Mouse (Mus musculus) lung, postnatal 14 days (tissue): ENCODE results near the gene Ccpg1.

Experiments used
- DNase-seq: peaks from one replicate; pipeline ENCODE4 v3.0.0; 2021

Ccpg1 gene

GRCm38 (mm10) chr9:72985250-72986220 is at the start of gene Ccpg1, which contains the start of gene Ccpg1os:
Gene Ccpg1 (plus strand): TSS chr9:72985429.
Gene Ccpg1os (minus strand): TSS chr9:72985382.
- peak; percentile 95 for DNase-seq

- peak; percentile 18 for DNase-seq
These were observed 48.9 kb upstream of the Ccpg1 start for GRCm38 (mm10) chr9:72936301-72936700.

- DNase-seq, result no peak
These were observed 41.8 kb upstream of the Ccpg1 start for GRCm38 (mm10) chr9:72943424-72943823.

GRCm38 (mm10) chr9:72944286-72944685 is 40.9 kb upstream of the Ccpg1 start:
- no peak for DNase-seq

DNA sequence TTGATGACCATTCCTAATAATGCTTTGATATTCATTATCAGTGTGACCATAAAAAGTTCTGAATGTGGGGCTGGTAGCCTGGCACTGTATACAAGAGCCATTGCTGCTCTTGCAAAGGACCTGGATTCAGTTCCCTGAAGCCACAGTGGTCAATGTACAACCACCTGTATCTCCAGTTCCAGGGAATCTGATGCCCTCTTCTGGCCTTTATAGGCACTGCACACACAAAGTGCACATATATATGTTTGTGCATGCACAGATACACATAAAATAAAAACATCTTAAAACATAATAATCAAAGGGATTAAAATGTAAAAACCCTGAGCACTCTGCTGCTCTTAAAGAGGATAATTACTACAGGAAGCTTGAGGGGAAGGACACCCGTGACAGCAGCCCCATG is 38.2 kb upstream of the Ccpg1 start:
- DNase-seq, result no peak

- DNase-seq, result no peak
These were observed 35.7 kb upstream of the Ccpg1 start for GRCm38 (mm10) chr9:72949572-72949971.

GRCm38 (mm10) chr9:72954746-72955145 is 30.5 kb upstream of the Ccpg1 start:
- peak; percentile 31 for DNase-seq

DNA sequence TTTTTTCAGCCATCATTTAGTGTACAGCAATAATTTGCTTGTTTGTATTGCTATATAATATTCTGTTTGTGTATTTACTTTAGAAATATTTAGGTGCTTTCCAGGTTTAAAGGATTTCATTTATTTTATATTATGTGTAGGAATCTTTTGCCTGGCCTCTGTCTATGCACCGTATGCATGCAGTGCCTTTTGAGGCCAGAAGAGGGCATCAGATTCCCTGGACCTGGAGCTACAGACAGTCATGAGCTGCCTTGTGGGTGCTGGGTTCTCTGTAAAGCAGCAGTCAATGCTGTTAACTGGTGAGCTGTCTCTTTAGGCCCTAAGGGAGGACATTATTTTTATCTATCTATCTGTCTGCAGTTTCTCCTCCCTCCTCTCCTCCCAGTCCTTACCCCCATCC is 29.7 kb upstream of the Ccpg1 start:
- peak; percentile 61 for DNase-seq

- peak; percentile 80 for DNase-seq
These were observed 26.4 kb upstream of the Ccpg1 start, which contains the start of the genes Dyx1c1 and Gm44503 for GRCm38 (mm10) chr9:72958521-72959450. Gene Dyx1c1 (plus strand): TSS chr9:72958785. Gene Gm44503 (plus strand): TSS chr9:72958852.

DNA sequence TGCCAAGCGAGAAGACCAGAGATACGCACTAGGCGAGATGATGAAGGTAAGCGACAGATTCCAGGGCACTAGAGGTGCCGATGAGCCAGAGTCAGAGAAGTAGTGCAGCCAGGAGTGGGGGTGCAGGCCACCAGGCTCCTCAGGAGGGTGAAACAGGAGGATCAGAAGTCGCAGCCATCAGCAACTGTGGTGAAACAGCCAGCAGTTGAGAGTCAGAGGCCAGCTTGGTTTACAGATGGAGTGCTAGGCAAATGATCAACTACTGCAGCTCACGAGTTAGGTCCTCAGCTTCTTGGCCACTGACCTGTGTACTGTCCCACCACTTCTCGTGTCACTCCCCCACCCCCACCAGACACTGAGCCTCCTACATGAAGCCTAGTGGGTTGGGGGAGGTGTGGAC is 23.9 kb upstream of the Ccpg1 start:
- DNase-seq, result no peak

DNA sequence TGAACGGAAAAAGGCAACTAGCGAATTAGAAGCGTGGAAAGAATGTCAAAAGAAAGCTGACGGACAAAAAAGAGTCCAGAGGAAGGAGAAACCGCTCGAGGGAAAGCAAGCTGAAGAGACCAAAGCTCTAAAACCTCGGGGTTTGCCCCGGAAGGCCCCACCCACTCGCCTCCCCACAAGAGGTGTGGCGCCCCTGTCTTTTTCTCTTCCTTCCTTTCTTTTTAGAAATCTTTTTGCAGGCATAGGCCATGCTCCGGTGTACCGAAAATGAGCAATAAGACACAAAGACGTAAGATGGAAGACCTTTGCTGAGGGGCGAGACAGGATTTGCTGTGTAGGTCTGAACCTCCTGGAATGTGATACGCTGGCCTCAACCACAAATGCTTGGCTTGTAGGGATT is 23.3 kb upstream of the Ccpg1 start:
- DNase-seq, result no peak

DNA sequence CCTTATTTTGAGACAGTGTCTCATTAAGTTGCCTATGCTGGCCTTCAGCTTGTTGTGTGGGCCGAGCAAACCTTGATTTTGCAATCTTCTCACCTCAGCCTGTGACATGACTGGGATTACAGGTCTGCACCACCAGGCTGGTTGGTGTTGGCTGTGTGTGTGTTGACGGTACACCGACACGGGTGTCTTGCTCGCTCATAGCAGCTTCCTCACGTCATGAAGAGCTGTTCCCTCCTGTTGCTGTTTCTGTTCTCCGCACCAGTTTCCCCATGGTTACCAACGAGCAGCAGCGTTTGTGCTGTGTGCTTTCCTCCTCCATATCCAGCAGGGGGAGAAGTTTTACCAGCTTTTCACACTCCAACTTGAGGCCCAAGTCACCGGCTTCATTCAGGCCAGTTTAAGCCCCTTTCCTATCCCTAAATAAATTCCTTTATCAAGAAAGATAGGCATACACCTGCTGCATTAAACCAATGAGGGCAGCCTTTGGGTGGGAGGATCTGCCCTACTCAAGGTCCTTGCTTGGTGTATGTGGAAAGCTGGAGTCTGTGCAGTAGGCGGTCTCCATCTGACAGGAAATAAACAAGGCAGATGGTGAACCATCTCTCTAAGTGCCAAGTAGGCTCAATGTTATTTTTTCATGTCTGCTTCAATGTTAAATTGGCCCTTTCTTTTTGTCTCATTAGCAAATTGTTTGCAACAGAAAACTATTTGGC is 16.7 kb upstream of the Ccpg1 start:
- DNase-seq, result peak; percentile 54

DNA sequence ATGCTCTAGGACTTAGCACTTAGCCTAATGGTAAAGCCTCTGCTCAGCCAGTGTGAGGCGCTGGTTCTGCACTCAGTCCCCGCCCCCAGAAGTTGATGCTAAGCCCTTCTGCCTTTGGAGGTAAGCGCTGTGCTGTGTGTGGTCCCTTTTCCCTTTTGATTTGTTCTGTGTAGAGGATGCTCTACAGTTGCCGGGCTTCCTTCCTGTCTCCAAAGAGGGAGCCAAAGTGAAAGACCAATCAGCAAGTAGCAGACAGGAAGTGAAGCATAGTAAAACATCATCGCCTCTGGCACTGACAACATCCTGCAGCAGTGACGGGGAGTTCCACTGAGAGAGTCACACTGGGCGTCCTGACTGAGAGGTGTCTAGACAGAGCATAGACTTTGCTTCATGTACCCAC is 15.4 kb upstream of the Ccpg1 start:
- DNase-seq, result peak; percentile 20

DNA sequence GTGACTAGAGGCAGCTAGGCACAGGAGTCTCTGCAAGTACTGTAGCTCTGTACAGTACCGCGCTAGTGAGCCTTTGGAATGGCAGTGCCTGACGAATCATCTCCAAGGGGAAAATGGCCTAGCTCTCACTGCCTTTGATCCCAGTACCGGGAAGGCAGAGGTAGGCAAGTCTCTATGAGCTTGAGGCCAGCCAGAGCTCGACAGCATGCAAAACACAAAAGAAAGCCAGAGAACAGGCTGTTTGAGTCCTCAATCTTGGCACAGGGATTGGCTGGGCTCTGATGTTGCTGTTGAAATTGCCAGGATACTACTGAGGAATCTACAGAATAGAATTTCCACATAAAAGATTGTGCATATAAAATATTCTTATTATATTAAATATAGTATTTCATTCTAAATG is 12.8 kb upstream of the Ccpg1 start:
- DNase-seq, result no peak

DNA sequence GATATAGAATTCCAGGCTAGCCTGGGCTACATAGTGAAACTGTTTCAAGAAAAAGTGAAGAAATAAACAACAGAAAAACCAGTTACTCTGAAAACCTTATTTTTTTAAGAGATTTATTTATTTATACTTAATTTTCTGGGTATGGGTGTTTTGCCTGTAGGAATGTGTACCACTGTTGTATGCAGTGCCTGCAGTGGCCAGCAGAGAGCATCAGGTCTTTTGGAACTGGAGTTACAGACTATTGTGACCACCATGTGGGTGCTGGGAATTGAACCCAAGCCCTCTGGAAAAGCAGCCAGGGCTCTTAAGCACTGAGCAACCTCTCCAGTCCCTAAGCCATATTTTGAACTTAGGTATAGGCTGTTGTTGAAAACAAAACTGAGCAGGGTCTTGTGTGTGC is 12.2 kb upstream of the Ccpg1 start:
- DNase-seq, result no peak

GRCm38 (mm10) chr9:72974734-72975133 is 10.5 kb upstream of the Ccpg1 start:
- no peak for DNase-seq

DNA sequence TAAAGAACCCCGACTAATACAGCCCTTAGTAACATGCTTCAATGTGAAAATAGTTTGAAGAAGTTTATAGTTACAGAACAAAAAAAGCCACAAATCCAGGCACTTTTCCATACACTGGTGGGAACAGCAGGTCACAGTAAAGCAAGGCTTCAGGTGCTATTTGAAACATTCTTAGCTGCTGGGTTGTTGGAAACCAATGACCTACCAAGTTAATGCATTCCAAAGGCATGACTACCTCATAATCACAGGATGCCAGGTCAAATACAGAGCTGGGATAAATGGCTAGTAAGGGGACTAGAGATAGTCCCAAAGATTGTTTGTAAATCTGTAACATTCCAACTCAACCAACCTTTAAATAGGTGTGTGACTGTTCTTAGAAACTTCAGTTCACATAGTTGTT is 10.0 kb upstream of the Ccpg1 start:
- DNase-seq, result no peak

GRCm38 (mm10) chr9:72983066-72983465 is 2.2 kb upstream of the Ccpg1 start:
- DNase-seq, result no peak

DNA sequence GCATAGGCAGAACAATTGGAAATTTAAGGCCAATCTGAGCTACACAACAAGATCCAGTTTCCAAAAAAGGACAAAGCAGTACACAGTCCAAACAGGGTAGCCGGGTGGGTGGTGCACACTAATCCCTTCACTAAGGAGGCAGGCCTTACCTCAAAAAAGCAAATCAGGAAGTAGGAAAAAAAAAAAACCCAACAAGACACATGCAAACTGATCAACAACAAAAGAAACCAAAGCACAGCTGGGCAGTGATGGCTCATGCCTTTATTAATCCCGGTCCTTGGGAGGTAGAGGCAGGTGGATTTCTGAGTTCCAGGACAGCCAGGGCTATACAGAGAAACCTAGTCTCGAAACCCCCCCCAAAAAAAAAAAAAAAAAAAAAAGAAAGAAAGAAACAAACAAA is 2.5 kb downstream of the Ccpg1 start:
- DNase-seq, result no peak

DNA sequence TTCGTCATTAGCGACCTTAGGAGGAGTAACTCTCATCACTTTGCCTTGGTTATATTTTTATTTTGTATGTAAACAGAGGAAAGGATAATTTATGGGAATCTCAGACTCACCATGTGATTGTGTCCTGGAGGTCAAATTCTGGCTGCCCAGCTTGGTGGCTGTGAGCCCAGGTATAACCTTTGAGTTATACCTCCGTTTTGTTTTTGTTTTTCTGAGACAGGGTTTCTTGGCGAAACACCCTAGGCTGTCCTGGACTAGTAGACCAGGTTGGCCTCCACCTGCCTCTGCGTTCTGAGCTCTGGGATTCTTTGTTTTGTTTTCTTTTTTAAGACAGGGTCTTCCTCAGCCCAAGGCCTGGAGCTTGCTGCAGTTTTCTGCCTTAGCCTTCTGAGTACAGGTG is 3.5 kb downstream of the Ccpg1 start:
- DNase-seq, result no peak

- DNase-seq, result no peak
These were observed 6.2 kb downstream of the Ccpg1 start for GRCm38 (mm10) chr9:72991420-72991819.

DNA sequence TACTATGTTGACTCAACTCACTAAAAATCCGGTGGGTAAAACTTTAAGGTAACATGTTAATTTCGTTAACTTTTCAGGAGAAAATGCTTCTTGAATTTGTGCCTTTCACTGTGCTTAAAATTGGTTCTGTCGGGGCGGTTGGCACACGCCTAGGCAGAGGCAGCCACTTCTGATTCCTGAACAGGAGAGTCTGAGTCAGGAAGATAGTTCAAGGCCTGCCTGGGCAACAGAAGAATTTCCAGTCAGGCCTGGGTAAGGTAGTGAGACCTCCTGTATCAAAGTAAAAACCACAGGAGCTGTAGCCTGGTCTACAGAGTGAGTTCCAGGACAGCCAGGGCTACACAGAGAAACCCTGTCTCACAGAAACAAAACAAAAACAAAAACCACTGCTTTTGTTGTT is 7.3 kb downstream of the Ccpg1 start:
- DNase-seq, result no peak

DNA sequence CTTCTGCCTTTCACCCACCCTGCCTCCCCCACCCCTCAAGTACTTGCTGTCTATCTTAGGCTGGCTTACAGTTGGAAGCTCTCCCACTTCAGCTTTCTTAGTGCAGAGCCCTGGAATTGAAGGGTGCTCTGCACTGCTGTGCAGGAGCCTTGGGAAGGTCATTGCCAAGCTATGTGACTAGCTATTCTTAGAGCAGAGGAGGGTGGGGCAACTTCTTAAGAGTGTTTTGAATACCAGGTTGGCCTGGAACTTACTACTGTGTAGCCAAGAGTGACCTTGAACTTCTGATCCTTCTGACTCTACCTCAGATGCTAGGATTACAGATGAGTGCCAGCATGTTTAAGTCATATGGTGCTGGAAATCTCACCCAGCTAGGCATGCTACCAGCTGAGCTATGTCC is 10.9 kb downstream of the Ccpg1 start:
- DNase-seq, result no peak
